Mouse (Mus musculus) monocyte, adult 5-6 weeks (primary cell): ENCODE results near the gene Epha8. TPM values are rescaled to one million over a fixed set of nuclear protein-coding genes. Genes with fewer than 3 reads are reported as not detected.

Experiments
- ATAC-seq: fragments of 153-309, 156-312 bp; replicated peaks from 2 replicates; pipeline ENCODE4 v1.8.0; 2017; ENCODE audit warnings: mild to moderate bottlenecking; ENCODE audit not compliant: low TSS enrichment, insufficient number of reproducible peaks, severe bottlenecking, poor library complexity, low FRiP score
- total RNA-seq: library from RNA; stranded (forward); fragments of 200-1000, 200-491, 200-594 nt; gene quantifications from 3 replicates; pipeline ENCODE4 v1.2.3, GENCODE M21; 2017

The Epha8 gene
- total RNA-seq, 1 experiment from 2014 or later: not detected

DNA sequence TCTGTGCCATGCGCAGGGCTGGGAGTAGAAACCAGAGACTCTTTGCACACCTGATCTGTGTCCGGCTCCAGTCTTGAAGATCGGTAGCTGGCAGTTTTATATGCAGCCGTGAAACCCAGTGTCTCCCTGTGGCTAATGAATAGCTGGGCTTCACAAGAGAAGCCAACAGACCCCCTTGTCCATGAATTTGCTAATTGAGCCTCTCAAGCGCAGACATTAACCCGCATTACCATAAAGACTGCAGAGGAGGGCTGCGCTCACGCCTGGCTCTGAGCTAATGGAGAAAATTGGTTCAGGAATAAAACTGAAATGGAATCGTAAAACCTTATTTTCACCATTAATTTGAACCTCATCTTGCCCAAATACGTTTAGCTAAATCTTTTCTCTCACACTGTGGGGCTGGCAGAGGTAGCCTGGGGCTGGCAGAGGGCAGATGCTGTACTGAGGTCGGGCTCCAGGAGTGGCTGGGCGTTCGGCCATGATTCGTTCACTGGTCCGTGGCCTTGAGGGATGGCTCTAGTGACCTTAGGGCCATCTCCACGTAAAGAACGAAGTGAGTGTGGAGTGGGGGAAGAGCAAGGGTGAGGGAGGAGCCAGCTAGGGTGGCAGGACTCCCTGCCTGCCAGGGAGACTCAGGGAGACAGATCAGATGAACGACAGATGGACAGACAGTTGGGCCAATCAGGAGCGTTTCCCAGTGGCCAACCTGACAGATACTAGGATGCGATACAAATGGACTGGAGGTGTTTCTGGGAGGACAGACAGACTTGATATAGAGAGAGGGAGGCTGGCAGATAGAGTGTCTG, 40.1 kb downstream of the Epha8 start:
- no peak for ATAC-seq

DNA sequence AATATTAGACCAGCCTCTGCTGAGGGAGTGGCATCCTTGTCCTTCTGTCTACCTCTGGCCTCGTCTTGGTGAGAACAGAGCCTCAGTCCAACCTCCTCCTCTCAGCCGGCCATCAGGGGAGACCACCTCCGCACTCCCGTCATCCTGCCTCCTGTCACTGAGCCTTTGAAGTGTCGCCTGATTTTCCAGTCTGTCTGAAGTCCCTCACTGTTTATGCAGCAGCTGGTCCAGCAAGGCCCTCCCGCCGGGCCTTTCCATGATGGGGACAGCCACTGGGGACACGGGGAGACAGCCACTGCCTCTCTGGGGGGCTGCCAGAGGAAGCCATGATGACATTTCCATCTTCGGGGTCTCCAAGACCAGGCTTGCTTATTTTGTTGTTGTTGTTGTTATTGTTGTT, 43.8 kb downstream of the Epha8 start:
- ATAC-seq: no peak

DNA sequence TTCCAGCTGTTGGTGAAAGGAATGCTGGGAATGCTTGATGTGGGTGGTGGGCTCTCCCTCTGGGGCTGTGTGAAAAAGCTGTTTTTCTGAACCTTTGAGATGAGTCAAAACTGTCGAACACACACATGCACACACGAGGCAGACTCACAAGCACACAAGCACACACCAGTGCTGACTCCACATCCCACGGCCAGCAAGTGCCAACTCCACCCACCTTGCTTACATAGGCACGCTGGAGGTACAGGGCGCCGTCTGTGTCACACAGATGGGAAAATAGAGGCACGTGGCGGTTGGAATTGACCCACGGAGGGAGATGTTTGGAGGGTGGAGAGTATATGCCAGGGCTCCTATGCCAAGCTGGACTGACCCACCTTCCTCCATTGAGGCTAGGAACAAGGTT, 44.8 kb downstream of the Epha8 start:
- ATAC-seq: no peak

GRCm38 (mm10) chr4:136911211-136911646, 45.4 kb downstream of the Epha8 start:
- no peak for ATAC-seq

DNA sequence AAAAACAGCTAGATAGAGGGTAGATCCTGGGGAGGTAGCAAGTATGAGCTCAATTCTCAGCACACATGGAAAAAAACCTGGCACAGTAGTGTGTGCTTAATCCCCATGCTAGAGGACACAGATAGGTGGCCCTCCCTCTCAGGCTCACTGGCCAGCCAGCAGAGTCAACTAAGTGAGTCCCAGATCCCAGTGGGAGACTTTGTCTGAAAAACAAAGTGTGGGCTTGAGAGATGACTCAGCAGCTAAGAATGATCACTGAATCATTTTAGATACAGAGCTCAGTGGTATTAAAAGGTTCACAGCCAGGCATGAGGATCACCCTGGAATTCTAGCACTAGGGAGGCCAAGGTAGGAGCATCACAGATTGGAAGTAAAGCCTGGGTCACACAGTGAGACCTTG, 48.8 kb downstream of the Epha8 start:
- ATAC-seq: no peak

DNA sequence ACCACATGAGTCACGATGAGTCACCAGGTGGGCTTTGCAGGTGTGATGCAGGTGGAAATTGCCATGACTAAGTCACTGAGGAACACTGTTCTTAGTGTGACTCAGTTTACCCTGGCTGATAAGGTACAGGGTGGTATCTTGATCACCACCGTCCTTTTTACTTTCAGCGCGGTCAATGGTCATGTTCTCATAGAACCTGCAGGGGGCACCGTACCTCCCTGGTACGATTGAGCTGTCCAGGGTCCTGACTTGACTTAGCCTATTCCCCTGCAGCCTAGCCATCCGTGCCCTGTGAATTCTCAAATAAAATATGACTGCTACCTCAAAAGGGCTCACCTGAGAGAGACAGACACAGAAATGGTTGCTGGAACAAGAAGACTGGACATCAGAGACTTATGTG, 49.6 kb downstream of the Epha8 start:
- no peak for ATAC-seq

- ATAC-seq: no peak
These were observed 51.7 kb downstream of the Epha8 start for GRCm38 (mm10) chr4:136904767-136905539.

GRCm38 (mm10) chr4:136899154-136899553, 57.5 kb downstream of the Epha8 start:
- no peak for ATAC-seq

DNA sequence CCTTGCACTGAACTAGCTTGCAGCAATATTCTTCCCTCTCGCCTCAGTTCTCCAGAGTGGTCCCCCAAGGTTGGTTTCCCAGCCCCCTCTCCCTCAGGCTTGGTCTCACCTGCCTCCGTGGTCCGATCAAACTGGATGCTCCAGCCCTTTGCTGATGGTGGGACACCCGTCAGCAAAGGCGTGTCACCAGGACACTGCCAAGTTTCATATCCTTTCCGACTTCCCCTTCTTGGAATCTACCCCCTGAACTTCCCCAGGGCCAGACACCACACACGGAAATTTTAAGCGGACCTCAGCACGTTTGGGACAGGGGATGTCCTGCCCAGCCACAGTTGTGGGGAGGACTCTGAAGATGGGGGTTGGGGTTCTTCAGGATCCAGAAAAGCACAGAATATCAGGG, 58.0 kb downstream of the Epha8 start, which contains the start of gene C1qa:
Gene C1qa, minus strand, starts transcription at position 167 of the 400 bp plus-strand sequence.
- ATAC-seq: no peak

DNA sequence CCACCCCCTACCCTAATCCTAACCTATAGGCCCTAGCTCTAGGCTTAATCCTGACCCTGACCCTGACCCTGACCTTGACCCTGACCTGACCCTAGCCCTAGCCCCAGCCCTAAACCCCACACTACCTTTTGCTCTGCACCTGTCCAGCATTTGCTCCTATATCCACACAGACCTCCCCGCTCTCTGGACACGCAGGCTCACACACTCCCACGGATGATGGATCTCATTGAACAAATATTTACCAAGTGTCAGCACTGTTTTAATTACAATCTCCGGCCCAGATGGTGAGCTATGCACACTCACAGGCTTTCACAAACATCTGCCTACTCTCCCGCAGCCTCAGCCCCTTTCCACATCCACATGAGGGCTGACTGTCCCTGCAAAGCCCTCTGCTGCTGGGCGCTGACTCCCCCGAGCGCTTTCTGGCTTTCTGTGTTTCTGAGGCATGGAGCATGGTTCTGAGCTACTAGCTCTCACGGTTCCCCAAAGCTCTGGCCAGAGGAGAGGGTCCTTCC, 58.5 kb downstream of the Epha8 start:
- ATAC-seq: no peak

DNA sequence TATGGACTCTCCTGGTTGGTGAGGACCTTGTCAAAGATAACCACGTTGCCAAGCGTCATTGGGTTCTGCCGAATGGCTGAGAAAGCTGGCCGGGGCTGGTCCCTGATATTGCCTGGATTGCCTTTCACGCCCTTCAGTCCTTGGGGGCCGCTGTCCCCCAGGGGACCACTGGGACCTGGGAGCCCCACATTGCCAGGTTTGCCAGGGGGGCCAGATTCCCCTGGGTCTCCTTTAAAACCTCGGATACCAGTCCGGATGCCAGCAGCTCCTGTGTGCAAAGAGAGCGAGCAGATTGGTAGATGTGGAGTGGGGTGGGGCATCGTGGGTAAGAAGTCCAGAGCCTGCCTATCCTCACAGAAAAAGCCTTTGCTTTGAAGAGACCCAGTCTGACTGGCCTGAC, 60.2 kb downstream of the Epha8 start:
- ATAC-seq: no peak

- ATAC-seq: no peak
These were observed 60.8 kb downstream of the Epha8 start for GRCm38 (mm10) chr4:136895861-136896260.

DNA sequence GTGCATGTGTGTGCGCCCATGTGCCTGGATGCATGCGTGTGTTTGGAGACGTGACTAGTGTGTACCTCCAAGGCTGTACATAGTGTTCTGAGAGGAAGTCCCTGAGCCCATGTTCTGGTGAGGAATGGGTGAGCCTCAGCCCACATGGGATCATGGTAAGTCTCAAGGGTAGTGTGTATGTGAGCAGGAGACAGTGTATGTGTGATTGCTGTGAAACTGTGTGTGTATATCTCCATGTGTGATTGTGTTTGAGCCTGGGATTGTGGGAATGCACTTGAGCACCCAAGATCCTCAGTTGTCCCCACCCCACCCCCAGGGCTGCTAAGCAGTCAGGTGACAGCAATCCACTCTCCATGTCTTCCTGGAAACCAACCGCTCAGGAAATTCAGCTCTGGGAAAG, 61.8 kb downstream of the Epha8 start:
- ATAC-seq: no peak

- ATAC-seq: no peak
These were observed 62.7 kb downstream of the Epha8 start for GRCm38 (mm10) chr4:136893691-136894543.

- ATAC-seq: no peak
These were observed 63.8 kb downstream of the Epha8 start, which contains the start of gene C1qc for GRCm38 (mm10) chr4:136892811-136893210. Gene C1qc, minus strand, starts transcription at chr4:136893065.

GRCm38 (mm10) chr4:136892371-136892770, 64.2 kb downstream of the Epha8 start:
- ATAC-seq: no peak

DNA sequence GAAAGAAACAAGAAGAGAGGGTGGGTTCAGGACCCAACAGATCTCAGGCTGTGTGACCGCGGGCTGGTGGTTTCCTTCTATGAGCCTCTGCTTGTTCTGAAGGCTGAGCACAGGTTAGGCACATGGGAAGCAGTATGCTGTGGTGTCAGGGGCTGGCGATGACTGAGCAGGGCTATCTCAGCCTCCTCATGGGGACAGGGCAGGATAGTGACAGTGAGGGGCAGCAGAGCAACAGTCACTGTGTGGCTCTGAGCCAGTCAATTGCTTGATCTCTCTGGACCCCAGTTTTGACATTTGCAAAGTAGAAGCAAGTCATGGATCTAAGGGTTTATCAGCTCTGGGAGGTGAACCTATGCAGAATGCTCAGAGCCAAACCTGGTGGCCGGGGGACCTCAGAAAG, 65.5 kb downstream of the Epha8 start:
- ATAC-seq: no peak

DNA sequence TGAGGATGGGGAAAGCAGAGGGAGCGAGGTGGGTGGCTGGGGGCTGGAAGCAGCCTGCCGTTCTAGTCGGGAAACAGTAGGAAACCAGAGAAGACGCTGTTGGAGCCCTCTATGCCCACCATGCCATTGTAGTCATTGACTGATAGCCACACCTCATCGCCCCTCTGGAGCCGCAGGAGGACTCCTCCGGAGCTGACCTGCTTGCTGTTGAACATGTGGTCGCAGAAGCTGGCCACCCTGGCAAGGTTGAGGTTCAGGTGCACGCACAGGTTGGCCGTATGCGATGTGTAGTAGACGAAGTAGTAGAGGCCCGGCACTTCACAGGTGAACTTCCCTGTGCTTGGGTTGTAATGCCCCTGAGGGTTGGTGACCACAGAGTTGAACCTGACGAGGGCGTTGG, 66.6 kb downstream of the Epha8 start:
- no peak for ATAC-seq

- ATAC-seq: no peak
These were observed 68.9 kb downstream of the Epha8 start for GRCm38 (mm10) chr4:136887714-136888113.
